Mouse (Mus musculus) thymus, adult 2 months (tissue): Measurements from ENCODE around the gene Bicra. TPM values are rescaled to one million over a fixed set of nuclear protein-coding genes. Genes with fewer than 3 reads are reported as not detected.

ENCODE experiments used
- DNase-seq: peaks from one replicate; pipeline ENCODE4 v3.0.0; 2021
- H3K27ac ChIP-seq: fragments of 200-500 bp; 2 replicates; pipeline ENCODE4 v1.5.1; 2012; ENCODE audit warnings: low read length, control low read depth; ENCODE audit not compliant: control insufficient read depth, insufficient read depth
- H3K27me3 ChIP-seq: fragments of 200-500 bp; 2 replicates; pipeline ENCODE4 v1.6.1; 2012; ENCODE audit warnings: mild to moderate bottlenecking, low read length, moderate library complexity, mixed read lengths; ENCODE audit not compliant: control insufficient read depth, insufficient read depth
- H3K36me3 ChIP-seq: fragments of 200-500 bp; 2 replicates; pipeline ENCODE4 v1.6.1; 2012; ENCODE audit warnings: mild to moderate bottlenecking, low read length, moderate library complexity; ENCODE audit not compliant: control insufficient read depth, insufficient read depth
- H3K4me1 ChIP-seq: fragments of 200-500 bp; replicated peaks from 2 replicates; pipeline ENCODE4 v1.6.1; 2012; ENCODE audit warnings: low read length; ENCODE audit not compliant: control insufficient read depth, insufficient read depth
- H3K4me3 ChIP-seq: fragments of 200-500 bp; 2 replicates; pipeline ENCODE4 v1.5.1; 2012; ENCODE audit warnings: mild to moderate bottlenecking, low read length, control low read depth, moderate library complexity; ENCODE audit not compliant: control insufficient read depth, insufficient read depth
- CTCF ChIP-seq: fragments of 200-500 bp; IDR thresholded peaks from 2 replicates; pipeline ENCODE4 v1.5.1; 2012; ENCODE audit warnings: mild to moderate bottlenecking, control low read depth, low read length, moderate library complexity, borderline replicate concordance; ENCODE audit not compliant: control insufficient read depth, poor library complexity, insufficient read depth; ENCODE audit errors: extremely low read depth
- POLR2A ChIP-seq: fragments of 200-500 bp; IDR thresholded peaks from 2 replicates; pipeline ENCODE4 v1.6.1; 2012; ENCODE audit warnings: mild to moderate bottlenecking, low read length, control low read depth, moderate library complexity; ENCODE audit not compliant: control insufficient read depth, poor library complexity, insufficient read depth; ENCODE audit errors: extremely low read depth
- whole genome bisulfite sequencing: fragments of 180-500 bp; shearing (Covaris S2); methylation state at CpG from one replicate; pipeline ENCODE4 v1.1.7; 2018; 5-methylcytosine and 5-hydroxymethylcytosine counted together
- polyA plus RNA-seq: library from polyadenylated mRNA; depleted of rRNA; stranded (reverse); fragments of >200 nt; gene quantifications from 2 replicates; pipeline ENCODE4 v1.2.3, GENCODE M21; 2012; rRNA removed

The Bicra gene
- polyA plus RNA-seq: 57.0 and 78.5 TPM in 2 replicates

GRCm38 (mm10) chr7:16047338-16048146, at the start of gene Bicra:
Gene Bicra (minus strand): TSS chr7:16047921.
- peak; percentile 80 for DNase-seq
- peak within 1 kb of the TSS; percentile 100 for H3K4me3 ChIP-seq
- WGBS: under 1% methylated on average over 69 of the region's 69 CpGs
- H3K4me1 ChIP-seq: peaks cover 39% of the 10 kb centered on the region
- no peaks in the 10 kb centered on the region for H3K36me3 ChIP-seq
- no peak for TF ChIP-seq CTCF
- peak; percentile 44 for TF ChIP-seq POLR2A
- H3K27ac ChIP-seq: peak within 1 kb of the TSS; percentile 99
- H3K27me3 ChIP-seq: no peaks in the 10 kb centered on the region

- Histone ChIP-seq H3K36me3 (no peaks in the 10 kb centered on the region), H3K27me3 (no peaks in the 10 kb centered on the region), H3K4me3 (no peak overlapping the region), H3K27ac (no peak overlapping the region), H3K4me1 (peaks cover 9% of the 10 kb centered on the region)
- TF ChIP-seq CTCF (no peak), POLR2A (no peak)
- DNase-seq: no peak
- 64% methylated on average over 3 of the region's 3 CpGs for WGBS
Observed at GRCm38 (mm10) chr7:16094592-16094991, 46.9 kb upstream of the Bicra start.

DNA sequence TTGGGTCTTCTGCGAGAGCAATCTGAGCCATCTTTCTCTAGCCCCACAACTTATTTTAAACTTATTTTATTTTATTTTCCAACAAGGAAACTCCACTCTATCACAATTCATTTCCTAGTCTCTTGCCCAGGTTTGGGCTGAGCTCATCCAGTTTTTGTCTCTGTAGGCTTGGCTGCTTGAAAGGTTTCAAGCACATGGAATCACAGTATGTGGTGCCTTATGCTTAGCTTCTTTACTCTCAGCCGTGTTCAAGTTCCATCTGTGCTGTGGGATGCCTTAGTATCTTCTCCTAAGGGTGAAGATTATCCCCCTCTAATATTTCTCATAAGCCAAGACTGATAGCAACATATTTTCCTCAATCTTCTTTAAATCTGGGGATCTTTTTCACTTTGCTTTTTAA, 39.9 kb upstream of the Bicra start:
- 84% methylated on average over 2 of the region's 2 CpGs for WGBS
- Histone ChIP-seq H3K27ac (no peak overlapping the region), H3K4me1 (no peaks in the 10 kb centered on the region), H3K27me3 (no peaks in the 10 kb centered on the region), H3K4me3 (no peak overlapping the region), H3K36me3 (no peaks in the 10 kb centered on the region)
- no peak for DNase-seq
- no peak for TF ChIP-seq CTCF
- no peak for TF ChIP-seq POLR2A

GRCm38 (mm10) chr7:16083361-16083760, 35.6 kb upstream of the Bicra start:
- H3K4me1 ChIP-seq: no peaks in the 10 kb centered on the region
- TF ChIP-seq CTCF: no peak
- no peak for TF ChIP-seq POLR2A
- DNase-seq: no peak
- H3K36me3 ChIP-seq: no peaks in the 10 kb centered on the region
- H3K27me3 ChIP-seq: no peaks in the 10 kb centered on the region
- no peak overlapping the region for H3K27ac ChIP-seq
- 75% methylated on average over 4 of the region's 4 CpGs for WGBS
- H3K4me3 ChIP-seq: no peak overlapping the region

GRCm38 (mm10) chr7:16080581-16080980, 32.9 kb upstream of the Bicra start:
- H3K4me1 ChIP-seq: peaks cover 4% of the 10 kb centered on the region
- 81% methylated on average over 4 of the region's 4 CpGs for WGBS
- no peaks in the 10 kb centered on the region for H3K36me3 ChIP-seq
- TF ChIP-seq CTCF: no peak
- no peak for TF ChIP-seq POLR2A
- H3K27ac ChIP-seq: no peak overlapping the region
- no peak for DNase-seq
- no peak overlapping the region for H3K4me3 ChIP-seq
- H3K27me3 ChIP-seq: no peaks in the 10 kb centered on the region

DNA sequence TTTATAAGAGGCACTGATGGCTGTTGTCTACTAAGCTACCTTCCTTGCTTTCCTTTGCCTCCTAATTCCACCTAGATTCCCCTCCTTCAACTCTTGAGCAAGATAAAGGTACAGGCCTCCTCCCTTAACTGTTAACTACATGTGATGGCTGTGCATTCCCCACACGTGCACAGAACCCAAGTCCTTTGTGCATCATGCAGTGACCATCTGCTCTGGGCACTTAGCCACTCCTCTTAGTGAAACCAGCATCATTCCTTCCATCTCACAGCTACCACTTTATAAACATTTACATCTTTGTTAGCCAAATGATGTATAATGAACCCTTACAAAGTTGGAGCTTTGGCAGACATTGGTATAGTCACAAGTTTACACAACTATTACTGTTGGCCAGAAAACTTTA, 32.2 kb upstream of the Bicra start:
- WGBS: 78% methylated on average over 1 of the region's 1 CpGs
- Histone ChIP-seq H3K27me3 (no peaks in the 10 kb centered on the region), H3K4me3 (no peak overlapping the region), H3K36me3 (no peaks in the 10 kb centered on the region), H3K4me1 (peaks cover 4% of the 10 kb centered on the region), H3K27ac (no peak overlapping the region)
- DNase-seq: no peak
- TF ChIP-seq POLR2A (no peak), CTCF (no peak)
